Mouse (Mus musculus): ENCODE data around the gene Etl4. TPM values are rescaled to one million over a fixed set of nuclear protein-coding genes. Genes with fewer than 3 reads are reported as not detected.
A peak's percentile ranks its signal among the peaks of the same experiment; 100 is the strongest.

Gene Etl4
- total and polyA plus RNA-seq, 2 experiments from 2014 or later, result 4.8 to 10.9 TPM

DNA sequence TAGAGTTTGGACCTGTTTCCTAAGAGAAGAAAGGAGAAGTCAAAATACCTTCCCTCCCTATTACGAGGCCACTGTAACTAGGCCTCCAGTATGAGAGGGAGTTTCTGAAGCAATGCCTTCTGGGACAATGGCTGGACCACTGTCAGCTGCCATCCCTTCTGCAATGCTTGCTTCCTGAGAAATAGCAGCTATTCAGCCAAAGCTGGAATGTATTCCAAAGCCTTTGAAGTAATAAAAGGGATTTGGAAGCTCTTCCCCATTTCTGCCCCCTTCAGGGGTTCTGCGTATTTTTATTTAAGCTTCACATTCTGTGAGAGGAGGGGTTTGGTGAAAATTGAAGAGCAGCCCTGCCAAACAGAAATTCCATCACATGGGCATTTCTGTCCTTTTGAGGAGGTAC is 730.1 kb downstream of the Etl4 start:
- H3K27ac ChIP-seq (ENCODE audit: low read depth, low read length), result no peak overlapping the region
- no peak overlapping the region for H3K4me2 ChIP-seq (ENCODE audit: low read depth, low read length, poor library complexity, severe bottlenecking)
- no peaks in the 10 kb centered on the region for H3K36me3 ChIP-seq (ENCODE audit: insufficient read depth, low read length)
- no peaks in the 10 kb centered on the region for H3K27me3 ChIP-seq (ENCODE audit: insufficient read depth, low read length)
- no peaks in the 10 kb centered on the region for H3K4me1 ChIP-seq (ENCODE audit: insufficient read depth, low read length)
- TF ChIP-seq CTCF (IDR thresholded peaks at IDR 0.05), result no peak
- no peaks in the 10 kb centered on the region for H3K9me3 ChIP-seq (ENCODE audit: low read length)
- H3K9ac ChIP-seq (replicated peaks; ENCODE audit: low read length, poor library complexity, severe bottlenecking), result no peak overlapping the region
- ATAC-seq (ENCODE audit: low FRiP score) (no peak), DNase-seq (ENCODE audit: low spot score) (no peak)
- H3K4me3 ChIP-seq (ENCODE audit: low read depth, low read length), result no peak overlapping the region
- 38% methylated on average over 2 of the region's 2 CpGs for WGBS

- H3K9me3 ChIP-seq (ENCODE audit: low read length), result no peaks in the 10 kb centered on the region
- no peak overlapping the region for H3K4me3 ChIP-seq (ENCODE audit: low read depth, low read length)
- DNase-seq (ENCODE audit: low spot score) (no peak), ATAC-seq (ENCODE audit: low FRiP score) (no peak)
- H3K4me2 ChIP-seq (ENCODE audit: low read depth, low read length, poor library complexity, severe bottlenecking), result no peak overlapping the region
- H3K27ac ChIP-seq (ENCODE audit: low read depth, low read length), result no peak overlapping the region
- H3K4me1 ChIP-seq (ENCODE audit: insufficient read depth, low read length), result no peaks in the 10 kb centered on the region
- H3K9ac ChIP-seq (replicated peaks; ENCODE audit: low read length, poor library complexity, severe bottlenecking), result no peak overlapping the region
- H3K27me3 ChIP-seq (ENCODE audit: insufficient read depth, low read length), result no peaks in the 10 kb centered on the region
- 54% methylated on average over 9 of the region's 9 CpGs for WGBS
- H3K36me3 ChIP-seq (ENCODE audit: insufficient read depth, low read length), result no peaks in the 10 kb centered on the region
- no peak for TF ChIP-seq CTCF (IDR thresholded peaks at IDR 0.05)
Measured at GRCm38 (mm10) chr2:20642818-20643217, 733.2 kb downstream of the Etl4 start.

GRCm38 (mm10) chr2:20649817-20650216 is 740.2 kb downstream of the Etl4 start:
- 36% methylated on average over 4 of the region's 4 CpGs for WGBS
- ATAC-seq (ENCODE audit: low FRiP score), result no peak
- peak; percentile 28 for DNase-seq (ENCODE audit: low spot score)

GRCm38 (mm10) chr2:20653116-20653515 is 743.5 kb downstream of the Etl4 start:
- Histone ChIP-seq H3K9ac (replicated peaks; ENCODE audit: low read length, poor library complexity, severe bottlenecking) (no peak overlapping the region), H3K4me3 (ENCODE audit: low read depth, low read length) (no peak overlapping the region), H3K4me1 (ENCODE audit: insufficient read depth, low read length) (no peaks in the 10 kb centered on the region), H3K36me3 (ENCODE audit: insufficient read depth, low read length) (no peaks in the 10 kb centered on the region), H3K9me3 (ENCODE audit: low read length) (no peaks in the 10 kb centered on the region), H3K27ac (ENCODE audit: low read depth, low read length) (no peak overlapping the region), H3K4me2 (ENCODE audit: low read depth, low read length, poor library complexity, severe bottlenecking) (no peak overlapping the region), H3K27me3 (ENCODE audit: insufficient read depth, low read length) (no peaks in the 10 kb centered on the region)
- TF ChIP-seq CTCF (IDR thresholded peaks at IDR 0.05), result no peak
- DNase-seq (ENCODE audit: low spot score) (no peak), ATAC-seq (ENCODE audit: low FRiP score) (no peak)

More at GRCm38 (mm10) chr2:20649817-20650216, 740.2 kb downstream of the Etl4 start:
- H3K4me2 ChIP-seq (ENCODE audit: low read depth, low read length, poor library complexity, severe bottlenecking), result no peak overlapping the region
- no peaks in the 10 kb centered on the region for H3K4me1 ChIP-seq (ENCODE audit: insufficient read depth, low read length)
- no peak overlapping the region for H3K9ac ChIP-seq (replicated peaks; ENCODE audit: low read length, poor library complexity, severe bottlenecking)
- H3K9me3 ChIP-seq (ENCODE audit: low read length), result no peaks in the 10 kb centered on the region
- TF ChIP-seq CTCF (IDR thresholded peaks at IDR 0.05), result no peak
- H3K36me3 ChIP-seq (ENCODE audit: insufficient read depth, low read length), result no peaks in the 10 kb centered on the region
- no peaks in the 10 kb centered on the region for H3K27me3 ChIP-seq (ENCODE audit: insufficient read depth, low read length)
- no peak overlapping the region for H3K27ac ChIP-seq (ENCODE audit: low read depth, low read length)
- H3K4me3 ChIP-seq (ENCODE audit: low read depth, low read length), result no peak overlapping the region

DNA sequence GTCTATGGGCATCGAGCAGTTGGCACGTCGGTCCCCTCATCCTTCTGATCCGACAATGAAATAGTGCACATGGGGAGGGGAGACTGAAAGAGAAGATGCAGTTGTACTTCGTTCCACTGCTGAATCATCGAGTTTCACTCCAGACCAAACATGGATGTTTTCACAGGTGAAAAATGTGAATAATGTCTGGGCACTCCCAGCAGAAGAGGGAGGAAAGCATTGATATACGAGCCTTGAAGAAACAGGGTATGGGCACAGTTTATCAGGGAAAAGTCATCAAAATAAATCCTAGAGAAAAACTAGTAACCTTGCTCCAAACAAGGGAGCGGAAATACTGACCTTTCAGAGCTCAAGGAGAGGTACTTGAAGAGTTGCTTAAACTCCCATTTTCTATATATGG is 744.5 kb downstream of the Etl4 start:
- H3K4me1 ChIP-seq (ENCODE audit: insufficient read depth, low read length), result no peaks in the 10 kb centered on the region
- no peaks in the 10 kb centered on the region for H3K36me3 ChIP-seq (ENCODE audit: insufficient read depth, low read length)
- ATAC-seq (ENCODE audit: low FRiP score) (no peak), DNase-seq (ENCODE audit: low spot score) (no peak)
- H3K9ac ChIP-seq (replicated peaks; ENCODE audit: low read length, poor library complexity, severe bottlenecking), result no peak overlapping the region
- H3K27me3 ChIP-seq (ENCODE audit: insufficient read depth, low read length), result no peaks in the 10 kb centered on the region
- H3K27ac ChIP-seq (ENCODE audit: low read depth, low read length), result no peak overlapping the region
- 89% methylated on average over 8 of the region's 8 CpGs for WGBS
- no peak overlapping the region for H3K4me2 ChIP-seq (ENCODE audit: low read depth, low read length, poor library complexity, severe bottlenecking)
- no peak for TF ChIP-seq CTCF (IDR thresholded peaks at IDR 0.05)
- H3K9me3 ChIP-seq (ENCODE audit: low read length), result no peaks in the 10 kb centered on the region
- no peak overlapping the region for H3K4me3 ChIP-seq (ENCODE audit: low read depth, low read length)

DNA sequence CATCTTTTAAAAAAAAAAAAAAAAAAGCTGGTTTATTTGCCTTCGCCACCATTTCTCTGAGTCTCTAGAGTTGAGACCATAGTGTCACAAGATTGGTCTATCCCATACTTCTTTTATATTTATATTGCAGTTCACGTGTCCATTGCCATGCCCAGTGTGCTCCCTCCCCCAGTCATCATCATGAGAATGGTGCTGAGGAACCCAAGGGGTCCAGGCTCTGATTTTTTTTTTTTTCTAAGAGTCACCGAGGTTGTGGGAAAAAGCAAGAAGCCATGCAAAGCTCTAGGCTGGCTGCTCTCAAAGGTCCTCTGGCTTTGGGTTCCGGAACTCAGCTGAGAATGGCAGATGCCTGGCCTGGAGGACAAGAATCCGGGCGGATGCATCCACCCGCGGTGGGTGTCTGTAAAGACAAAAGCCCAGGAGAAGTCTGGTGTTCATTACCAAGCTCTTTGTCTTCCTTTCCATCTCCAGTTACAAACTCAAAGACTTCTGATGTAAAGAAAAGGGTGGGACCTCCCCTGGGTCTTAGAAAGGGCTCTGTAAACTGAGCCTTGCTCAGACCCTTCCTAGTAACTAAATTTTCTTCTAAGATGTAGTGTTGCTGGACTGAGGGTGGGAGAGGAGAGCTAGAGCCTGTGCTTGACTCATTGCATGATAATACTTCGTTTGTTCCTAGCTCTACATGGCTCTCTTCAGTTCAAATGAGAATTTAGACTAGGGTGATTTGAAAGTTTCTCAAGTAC is 745.2 kb downstream of the Etl4 start:
- WGBS, result 36% methylated on average over 9 of the region's 9 CpGs
- Histone ChIP-seq H3K4me3 (ENCODE audit: low read depth, low read length) (no peak overlapping the region), H3K4me1 (ENCODE audit: insufficient read depth, low read length) (no peaks in the 10 kb centered on the region), H3K36me3 (ENCODE audit: insufficient read depth, low read length) (no peaks in the 10 kb centered on the region), H3K27ac (ENCODE audit: low read depth, low read length) (no peak overlapping the region), H3K9ac (replicated peaks; ENCODE audit: low read length, poor library complexity, severe bottlenecking) (no peak overlapping the region), H3K27me3 (ENCODE audit: insufficient read depth, low read length) (no peaks in the 10 kb centered on the region), H3K9me3 (ENCODE audit: low read length) (no peaks in the 10 kb centered on the region), H3K4me2 (ENCODE audit: low read depth, low read length, poor library complexity, severe bottlenecking) (no peak overlapping the region)
- no peak for TF ChIP-seq CTCF (IDR thresholded peaks at IDR 0.05)
- no peak for ATAC-seq (ENCODE audit: low FRiP score)
- DNase-seq (ENCODE audit: low spot score), result no peak

Measured in midbrain, postnatal 0 days (tissue).